Mouse (Mus musculus): ENCODE results near the gene Hoxa7.

The Hoxa7 gene

DNA sequence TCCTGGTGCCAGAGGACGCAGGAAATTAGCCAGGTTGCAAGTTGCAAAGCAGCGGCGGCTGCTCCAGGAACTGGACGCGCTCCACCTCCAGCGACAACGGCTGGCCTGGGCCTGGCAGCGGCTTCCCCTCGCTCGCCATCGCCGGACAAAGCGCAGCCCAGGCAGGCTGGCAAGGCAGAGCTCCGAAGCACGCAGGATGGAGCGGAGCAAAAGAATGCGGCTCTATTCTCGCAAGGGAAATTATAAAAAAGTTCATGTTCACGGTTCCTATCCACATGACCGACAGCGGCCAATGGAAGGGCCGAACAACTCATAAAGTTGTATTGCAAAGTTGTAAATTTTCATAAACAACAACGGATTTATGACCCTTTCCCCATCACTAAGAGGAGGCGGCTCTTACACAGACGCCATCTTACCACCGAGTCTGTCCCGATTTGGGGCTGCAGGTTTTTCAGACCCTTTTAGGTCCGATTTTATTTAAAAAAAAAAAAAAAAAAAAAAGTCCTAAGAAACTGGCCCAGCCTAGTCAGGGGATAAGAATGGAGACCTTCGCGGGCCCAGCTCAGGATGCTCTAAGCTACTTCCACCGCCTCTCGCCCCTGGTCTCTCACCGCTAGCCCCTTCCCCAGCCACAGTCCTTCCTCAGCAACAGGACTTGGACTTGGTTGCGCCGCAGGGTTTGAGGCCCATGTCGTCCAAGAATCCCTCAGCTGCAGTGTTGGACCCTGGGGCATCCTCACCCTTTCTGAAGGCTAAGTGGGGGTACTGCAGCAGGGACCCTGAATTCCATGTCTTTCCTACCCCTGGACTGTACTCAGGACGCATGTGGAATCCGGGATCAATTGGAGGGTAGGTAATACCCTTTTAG, 8.3 kb downstream of the Hoxa7 start, which contains the start of the genes Hoxa3 and Gm28308:
Hoxa3 (minus strand) TSS at position 218 of the 868 bp plus-strand sequence.
Gm28308 (minus strand) TSS at position 221 of the 868 bp plus-strand sequence.
- DNase-seq (ENCODE audit: low spot score in 2 of 2) = no peak

GRCm38 (mm10) chr6:52212556-52213118, 9.0 kb downstream of the Hoxa7 start:
- DNase-seq (ENCODE audit: low spot score in 2 of 2) = no peak

DNA sequence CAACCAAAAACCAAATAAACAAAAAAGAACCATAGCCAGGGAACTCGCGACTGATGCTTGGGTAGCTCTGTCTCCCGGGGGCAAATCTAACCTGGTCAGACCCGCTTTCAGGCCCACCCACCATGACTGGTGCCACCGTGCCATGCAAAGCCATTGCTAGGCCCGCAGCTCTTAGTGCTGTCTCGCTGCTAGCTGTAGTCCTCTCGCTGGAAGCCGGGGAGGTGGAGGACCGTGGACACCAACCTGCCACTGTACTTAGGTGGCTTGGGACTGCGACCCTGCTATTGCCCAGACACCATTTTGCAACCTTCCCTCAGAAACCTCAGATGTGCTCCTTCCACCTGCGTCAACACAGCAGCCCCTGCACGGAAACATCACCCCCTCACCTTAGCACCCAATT, 9.7 kb downstream of the Hoxa7 start:
- no peak for DNase-seq (ENCODE audit: low spot score in 2 of 2)

DNA sequence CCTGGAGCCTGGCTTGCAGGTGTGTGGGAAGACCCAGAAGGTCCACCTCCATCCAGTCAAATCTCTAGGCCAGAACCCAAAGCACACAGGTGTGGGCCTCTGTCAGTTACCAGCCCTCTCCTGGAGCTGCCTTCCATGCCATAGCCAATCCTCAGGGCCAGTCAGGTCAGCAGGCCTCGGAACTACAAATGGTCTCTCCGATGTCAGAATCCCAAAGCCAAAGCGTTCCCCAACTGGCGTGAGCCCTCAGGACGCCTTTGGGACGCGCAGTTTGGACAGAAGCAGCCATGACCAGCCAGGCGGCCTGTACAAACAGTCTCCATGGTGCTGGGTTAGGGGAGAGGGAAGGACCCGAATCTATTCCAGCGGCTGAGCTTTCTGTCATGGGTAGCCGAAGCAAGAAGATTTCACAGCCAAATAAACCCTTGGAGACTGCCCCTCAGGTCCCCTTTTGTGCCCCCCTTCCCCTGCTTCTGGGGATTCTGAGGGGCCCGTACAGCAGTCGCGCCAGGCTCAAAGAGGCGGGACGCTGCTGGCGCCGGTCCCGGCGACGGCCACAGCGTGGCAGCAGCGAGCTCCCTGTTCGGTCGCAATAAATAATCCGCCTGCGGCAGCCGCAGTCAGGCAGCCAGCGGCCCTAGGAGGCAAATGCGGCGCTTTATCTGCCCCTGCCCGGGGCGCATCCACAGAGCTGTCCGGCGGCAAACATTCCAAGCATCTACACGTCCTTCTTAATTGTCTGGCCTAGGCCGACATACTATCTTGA, 10.3 kb downstream of the Hoxa7 start:
- peak; percentile 58 to 84 for DNase-seq (ENCODE audit: low spot score in 2 of 2)

GRCm38 (mm10) chr6:52209685-52210046, 12.0 kb downstream of the Hoxa7 start:
- no peak for DNase-seq (ENCODE audit: low spot score in 2 of 2)

- peak in 1 of 2 experiments; percentile 55 for DNase-seq (ENCODE audit: low spot score in 2 of 2)
Measured at GRCm38 (mm10) chr6:52208868-52209684, 12.6 kb downstream of the Hoxa7 start.

GRCm38 (mm10) chr6:52208072-52208867, 13.4 kb downstream of the Hoxa7 start, which contains the start of gene Hoxa6:
Gene Hoxa6, minus strand, starts transcription at chr6:52208722.
- no peak for DNase-seq (ENCODE audit: low spot score in 2 of 2)

DNA sequence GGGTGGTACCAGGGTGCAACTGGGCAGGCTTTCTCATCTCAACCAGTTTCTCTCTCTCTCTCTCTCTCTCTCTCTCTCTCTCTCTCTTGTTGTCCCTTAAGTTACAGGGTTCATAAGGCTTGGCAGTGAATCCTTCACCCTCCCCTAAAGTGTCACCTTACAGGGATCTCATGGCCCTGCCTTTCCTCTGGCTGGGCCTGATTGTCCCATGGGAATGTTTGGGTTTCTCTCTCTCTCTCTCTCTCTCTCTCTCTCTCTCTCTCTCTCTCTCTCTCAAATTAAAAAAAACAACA, 14.0 kb downstream of the Hoxa7 start:
- no peak for DNase-seq (ENCODE audit: low spot score in 2 of 2)

GRCm38 (mm10) chr6:52206882-52207683, 14.6 kb downstream of the Hoxa7 start:
- no peak for DNase-seq (ENCODE audit: low spot score in 2 of 2)

- peak in 1 of 2 experiments; percentile 55 for DNase-seq (ENCODE audit: low spot score in 2 of 2)
Measured at GRCm38 (mm10) chr6:52205638-52206621, 15.7 kb downstream of the Hoxa7 start.

DNA sequence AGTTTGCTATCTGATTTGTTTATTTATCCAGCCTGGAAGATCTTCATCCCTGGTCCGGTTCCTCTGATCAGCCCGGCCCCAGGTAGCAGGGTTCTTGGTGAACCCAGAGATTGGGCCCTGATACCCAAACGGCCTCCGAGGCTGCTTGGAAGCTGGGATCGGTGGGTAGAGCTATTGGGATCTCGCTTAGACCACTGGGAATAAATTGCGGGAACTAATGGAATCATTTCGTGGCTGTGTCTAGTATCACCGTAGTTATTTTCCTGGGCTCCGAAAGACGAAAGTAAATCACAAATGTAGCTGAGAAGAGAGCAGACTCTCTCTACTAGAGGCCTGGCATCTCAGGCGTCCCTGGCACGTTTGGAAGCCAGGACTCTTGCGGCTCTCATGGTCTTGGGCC, 16.4 kb downstream of the Hoxa7 start:
- no peak for DNase-seq (ENCODE audit: low spot score in 2 of 2)

- DNase-seq (ENCODE audit: low spot score in 2 of 2) = peak; percentile 27 to 73
Measured at GRCm38 (mm10) chr6:52204050-52204752, 17.5 kb downstream of the Hoxa7 start, which contains the start of gene Hoxa5. Gene Hoxa5, minus strand, starts transcription at chr6:52204587.

DNA sequence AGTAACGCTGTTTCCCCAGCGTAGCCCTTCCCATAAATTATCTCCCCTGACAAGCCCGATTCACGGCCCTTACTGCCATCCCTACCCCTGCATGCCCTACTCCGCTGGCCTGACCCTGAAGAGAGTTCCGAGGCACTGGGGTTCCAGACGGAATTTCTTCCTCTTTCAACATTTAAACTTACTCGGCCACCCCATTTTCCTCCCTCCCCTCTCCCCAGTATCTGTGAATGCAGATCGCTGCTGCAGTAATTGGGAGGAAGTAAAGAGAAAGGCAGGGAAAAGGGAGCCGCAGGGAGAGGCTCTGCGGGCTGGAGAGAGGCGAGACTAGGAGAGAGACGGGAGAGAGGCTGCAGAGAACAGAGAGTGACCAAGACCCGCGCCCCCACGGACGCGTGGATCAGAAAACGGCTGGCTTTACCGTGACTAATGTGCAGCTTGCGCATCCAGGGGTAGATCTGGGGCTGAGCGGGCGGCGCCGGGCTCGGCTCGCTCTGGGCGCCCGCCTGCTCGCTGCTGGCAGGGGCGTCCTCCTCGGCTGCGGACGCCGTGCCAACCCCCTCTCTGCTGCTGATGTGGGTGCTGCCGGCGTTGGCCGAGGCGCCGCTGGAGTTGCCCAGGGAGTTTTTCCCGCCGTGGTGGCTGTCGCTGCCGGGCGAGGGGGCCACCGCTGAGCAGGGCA, 18.1 kb downstream of the Hoxa7 start:
- DNase-seq (ENCODE audit: low spot score in 2 of 2) = peak in 1 of 2 experiments; percentile 62

DNA sequence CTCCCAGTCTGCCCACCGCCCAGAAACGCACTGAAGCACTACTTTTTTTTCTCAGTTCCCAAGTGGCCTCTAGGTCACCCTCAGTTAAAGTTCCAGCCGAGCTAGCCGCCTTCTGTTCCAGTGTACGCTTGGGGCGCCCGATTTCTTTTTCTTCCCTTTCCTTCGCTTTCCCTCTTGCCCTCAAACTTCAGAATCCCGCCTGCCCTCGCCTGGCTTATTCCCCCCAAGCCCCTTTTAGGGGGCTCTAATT, 18.6 kb downstream of the Hoxa7 start:
- DNase-seq (ENCODE audit: low spot score in 2 of 2) = no peak

GRCm38 (mm10) chr6:52202362-52203120, 19.1 kb downstream of the Hoxa7 start:
- no peak for DNase-seq (ENCODE audit: low spot score in 2 of 2)

DNA sequence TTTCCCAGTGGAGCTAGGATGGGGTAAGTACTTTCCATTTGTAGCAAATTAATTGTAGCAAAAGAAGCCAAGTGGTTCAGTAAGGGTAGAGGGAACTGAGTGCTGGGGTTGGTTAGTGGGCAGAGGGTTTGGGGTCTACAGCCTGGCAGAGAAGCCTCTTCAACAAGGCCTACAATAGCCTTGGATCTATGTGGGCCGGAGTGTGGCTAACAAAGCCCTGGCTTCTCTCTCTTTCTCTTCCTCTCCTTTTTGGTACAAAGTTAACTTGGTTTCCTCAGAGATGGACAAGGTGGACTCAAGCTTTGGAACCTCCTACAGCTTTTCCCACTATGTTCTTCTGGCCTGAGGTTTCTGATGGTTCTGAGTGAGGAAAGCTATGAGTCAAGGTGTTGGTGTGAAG, 20.4 kb downstream of the Hoxa7 start:
- no peak for DNase-seq (ENCODE audit: low spot score in 2 of 2)

GRCm38 (mm10) chr6:52200751-52201250, 20.9 kb downstream of the Hoxa7 start:
- DNase-seq (ENCODE audit: low spot score in 2 of 2) = no peak

All from spleen, postnatal 4 days (tissue).